Mouse (Mus musculus): ENCODE results near the gene Cdh22.
A peak's percentile ranks its signal among the peaks of the same experiment; 100 is the strongest.

The Cdh22 gene

GRCm38 (mm10) chr2:165077055-165077454 is 157.6 kb downstream of the Cdh22 start:
- DNase-seq: no peak

- DNase-seq: peak; percentile 86
These were observed 159.7 kb downstream of the Cdh22 start for GRCm38 (mm10) chr2:165074937-165075336.

- peak; percentile 39 for DNase-seq
These were observed 160.4 kb downstream of the Cdh22 start for GRCm38 (mm10) chr2:165074081-165074884.

- no peak for DNase-seq
These were observed 161.3 kb downstream of the Cdh22 start for GRCm38 (mm10) chr2:165073381-165073781.

- DNase-seq: peak; percentile 77
These were observed 164.4 kb downstream of the Cdh22 start for GRCm38 (mm10) chr2:165070096-165070816.

GRCm38 (mm10) chr2:165068806-165069205 is 165.8 kb downstream of the Cdh22 start:
- DNase-seq: no peak

- DNase-seq: no peak
These were observed 170.2 kb downstream of the Cdh22 start for GRCm38 (mm10) chr2:165064489-165064888.

- peak; percentile 58 for DNase-seq
These were observed 172.8 kb downstream of the Cdh22 start for GRCm38 (mm10) chr2:165061638-165062433.
